Mouse (Mus musculus): Measurements from ENCODE around the gene Tjp3.

GRCm38 (mm10) chr10:81240876-81241275, 50.5 kb downstream of the Tjp3 start:
- TF ChIP-seq POLR2A (IDR thresholded peaks at IDR 0.05; ENCODE audit: insufficient read depth, low read length), result no peak
- TF ChIP-seq CTCF (IDR thresholded peaks at IDR 0.05; ENCODE audit: low read depth, low read length), result no peak
- TF ChIP-seq EP300 (IDR thresholded peaks at IDR 0.05; ENCODE audit: insufficient read depth, low read depth, low read length), result no peak

Measured in ES-Bruce4 (cell line).